Mouse (Mus musculus): ENCODE measurements at regions not wholly inside any gene's neighbourhood (a gene's known extent, or its start where the extent isn't known, plus 50 kb on each side); places are given as distances from the start of the nearest gene placed in this dataset.
A peak's percentile ranks its signal among the peaks of the same experiment; 100 is the strongest.

DNA sequence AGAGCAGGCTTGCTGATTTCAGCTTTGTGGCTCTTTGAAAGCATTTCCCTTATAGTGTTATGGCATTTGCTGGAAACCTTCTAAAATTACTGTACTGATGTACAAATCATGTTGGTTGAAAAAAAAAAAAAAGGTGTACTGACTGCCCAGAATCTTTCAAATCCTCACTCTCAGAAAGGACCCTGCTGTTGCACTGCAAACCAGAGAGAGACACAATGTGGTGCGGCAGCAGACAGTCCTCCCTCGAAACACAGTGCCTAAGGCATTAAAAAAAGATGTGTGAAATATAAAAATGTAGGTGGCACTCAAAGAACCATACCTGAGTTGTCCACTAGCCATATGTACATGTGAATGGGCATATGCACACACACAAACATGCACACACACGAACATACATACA is 128.3 kb downstream of the Actr3 start:
- no peak for DNase-seq (ENCODE audit: low spot score in 2 of 2)

DNA sequence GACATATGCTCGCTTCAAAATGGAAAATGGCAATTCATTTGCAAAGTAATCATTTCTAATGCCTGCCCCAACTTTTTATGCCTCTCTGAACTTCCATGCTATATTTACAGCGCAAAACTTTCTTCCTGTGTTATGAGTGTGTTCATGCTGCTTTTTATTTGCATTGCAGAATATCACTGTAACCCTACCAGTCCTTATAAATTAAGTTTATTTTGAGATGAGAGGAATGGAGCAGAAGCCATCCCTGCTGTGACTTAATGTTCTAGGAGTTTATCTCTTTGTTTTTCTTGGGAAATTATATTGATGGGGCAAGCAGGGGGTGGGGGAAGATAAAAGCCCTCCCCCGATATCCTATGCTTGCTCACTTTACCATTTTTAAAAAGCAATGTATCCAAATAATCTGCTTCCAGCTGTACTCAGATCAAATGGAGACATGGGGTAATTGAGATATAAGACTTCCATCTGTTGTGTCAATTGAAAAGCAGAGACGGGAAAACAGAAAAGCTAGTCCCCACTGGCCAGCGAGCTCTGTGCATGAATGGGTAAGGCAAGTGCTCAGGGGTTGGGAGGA is 136.9 kb downstream of the Actr3 start:
- DNase-seq (ENCODE audit: low spot score in 2 of 2): no peak

DNA sequence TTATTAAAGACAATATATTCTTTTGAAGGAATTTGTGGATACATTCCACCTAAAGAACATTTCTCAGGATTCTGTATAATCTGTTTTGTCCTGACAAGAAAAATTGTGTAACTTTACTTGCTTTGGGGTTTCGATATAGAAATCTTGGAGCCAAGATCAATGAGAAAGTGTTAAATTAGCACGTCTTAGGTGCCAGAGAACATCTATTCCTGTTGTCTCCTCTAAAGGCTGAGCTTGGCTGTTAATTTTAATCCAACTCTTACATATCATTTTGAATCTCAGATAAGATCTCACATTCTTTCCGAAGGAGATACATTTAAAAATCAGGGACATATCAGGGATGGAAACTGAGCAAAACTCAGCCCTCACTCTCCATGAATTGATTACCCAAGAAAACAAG is 139.9 kb downstream of the Actr3 start:
- DNase-seq (ENCODE audit: low spot score in 2 of 2): no peak

DNA sequence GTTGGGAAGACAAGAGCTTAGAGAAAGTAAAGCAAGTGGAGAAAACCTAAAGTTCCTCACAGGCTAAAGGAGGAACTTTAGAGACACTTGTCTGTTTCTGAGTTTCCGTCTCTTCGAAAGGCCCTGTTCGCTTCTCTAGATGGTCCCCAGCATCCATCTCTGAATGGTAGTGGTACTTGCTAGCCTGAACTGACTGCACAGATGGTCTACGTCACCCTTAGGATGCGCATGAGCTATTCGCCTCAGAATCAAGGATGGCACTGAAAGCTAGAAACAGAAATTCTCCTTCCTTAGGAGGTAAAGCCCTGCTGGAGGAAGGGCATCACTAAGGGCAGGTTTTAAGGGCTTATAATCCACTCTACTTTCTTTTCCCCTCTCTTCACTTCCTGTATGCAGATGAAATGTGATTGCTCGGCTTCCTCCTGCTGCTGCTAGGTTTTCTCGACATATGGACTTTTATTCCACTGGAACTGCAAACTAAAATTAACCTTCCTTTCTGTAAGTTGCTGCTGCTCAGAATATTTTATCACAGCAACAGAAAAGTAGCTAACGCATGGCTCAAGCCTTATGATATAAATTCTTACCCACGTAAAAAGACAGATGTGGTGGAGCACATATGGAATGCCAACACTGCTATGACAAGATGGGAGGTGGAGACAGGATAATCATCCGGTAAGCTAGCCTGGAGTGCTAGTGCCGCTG is 145.1 kb downstream of the Actr3 start:
- DNase-seq (ENCODE audit: low spot score in 2 of 2): no peak

DNA sequence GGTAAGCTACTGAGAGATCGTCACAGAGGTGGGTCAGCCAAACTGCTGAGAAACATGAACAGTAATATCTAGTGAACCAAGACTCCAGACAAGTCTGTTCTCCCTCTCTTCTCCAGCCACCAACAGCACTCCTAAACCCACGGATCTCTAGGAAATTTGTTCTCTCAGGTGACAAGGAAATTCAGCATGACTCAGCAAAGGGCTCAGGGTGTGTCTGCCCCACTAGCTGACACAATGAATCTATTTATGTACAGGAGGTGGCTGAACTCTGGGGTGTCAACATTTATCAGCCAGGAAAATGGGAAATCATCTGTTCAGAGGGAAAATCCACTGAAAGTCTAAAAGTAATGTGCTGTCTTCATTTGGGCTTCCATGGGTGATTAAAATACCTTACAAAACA is 149.2 kb downstream of the Actr3 start:
- DNase-seq (ENCODE audit: low spot score in 2 of 2): no peak

DNA sequence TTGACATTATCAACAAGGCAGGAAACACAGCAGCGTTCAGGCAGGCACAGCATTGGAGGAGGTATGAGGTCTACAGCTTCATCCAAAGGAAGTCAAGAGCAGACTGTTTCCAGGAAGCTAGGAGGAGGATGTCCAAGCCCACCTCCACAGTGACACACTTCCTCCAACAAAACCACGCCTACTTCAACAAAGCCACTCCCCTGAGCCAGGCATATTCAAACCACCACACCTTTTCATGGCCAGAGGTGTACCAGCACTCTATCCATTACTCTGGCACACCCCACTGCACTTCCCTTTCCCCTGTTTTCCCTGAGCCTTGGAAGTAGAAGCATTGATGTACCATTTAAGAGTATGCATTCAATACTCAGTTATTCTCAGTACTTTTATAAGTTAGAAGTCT is 150.8 kb downstream of the Actr3 start:
- DNase-seq (ENCODE audit: low spot score in 2 of 2): no peak

DNA sequence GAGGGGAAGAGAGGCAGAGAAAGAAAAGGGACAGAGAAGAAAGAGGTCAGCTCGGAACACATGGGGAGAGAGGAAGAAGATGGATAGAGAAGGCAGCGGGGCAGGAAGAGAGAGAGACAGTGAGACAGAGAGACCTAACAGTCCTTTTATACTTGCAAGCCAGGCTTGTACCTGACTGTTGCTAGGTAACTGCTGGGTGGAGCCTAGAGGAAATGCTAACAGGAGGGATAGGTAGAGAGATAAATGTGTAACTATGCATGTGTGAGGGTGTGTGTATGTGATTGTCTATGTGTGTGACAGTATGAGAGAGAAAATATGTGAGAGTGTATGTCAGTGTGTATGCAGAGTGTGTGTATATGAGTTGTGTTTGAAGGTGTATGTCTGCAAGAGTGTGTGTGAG is 161.8 kb downstream of the Actr3 start:
- DNase-seq (ENCODE audit: low spot score in 2 of 2): no peak

DNA sequence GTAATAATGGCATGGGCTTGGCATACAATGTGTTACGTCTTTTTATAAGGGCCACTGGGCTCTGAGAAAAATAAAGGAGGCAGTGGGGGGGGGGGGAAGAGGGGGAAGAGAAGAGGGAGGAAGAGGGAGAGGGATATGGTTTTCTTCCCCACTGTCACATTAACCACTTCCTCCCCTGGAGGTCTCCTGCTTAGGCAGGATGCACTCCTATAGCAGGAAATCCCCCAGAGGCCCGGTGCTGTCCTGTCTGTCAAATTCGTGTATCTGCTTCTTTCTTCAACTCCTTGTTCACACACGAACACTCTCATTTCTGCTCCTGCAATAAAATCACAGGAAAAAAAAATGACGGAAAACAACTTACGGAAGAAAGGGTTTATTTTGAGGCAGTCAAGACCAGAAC is 171.8 kb downstream of the Actr3 start:
- no peak for DNase-seq (ENCODE audit: low spot score in 2 of 2)

DNA sequence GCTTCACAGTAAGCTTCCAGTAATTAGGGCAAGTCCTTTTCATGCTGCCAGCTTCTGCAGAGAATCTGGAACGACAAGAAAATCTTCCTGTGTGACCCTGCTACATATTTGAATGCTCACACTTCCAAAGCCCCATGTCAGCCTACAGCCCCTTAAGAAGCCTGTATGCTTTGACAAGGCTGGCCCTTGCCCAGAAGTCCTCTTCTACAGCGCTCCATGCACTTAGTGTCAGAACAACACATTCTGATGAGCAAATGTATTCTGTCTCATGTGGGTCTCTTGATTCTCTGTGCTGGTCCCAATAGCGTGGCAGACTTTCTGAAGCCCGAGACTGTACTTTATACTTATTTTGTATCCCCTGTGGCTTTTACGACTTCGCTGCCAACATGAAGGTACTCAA is 172.5 kb downstream of the Actr3 start:
- DNase-seq (ENCODE audit: low spot score in 2 of 2): no peak

DNA sequence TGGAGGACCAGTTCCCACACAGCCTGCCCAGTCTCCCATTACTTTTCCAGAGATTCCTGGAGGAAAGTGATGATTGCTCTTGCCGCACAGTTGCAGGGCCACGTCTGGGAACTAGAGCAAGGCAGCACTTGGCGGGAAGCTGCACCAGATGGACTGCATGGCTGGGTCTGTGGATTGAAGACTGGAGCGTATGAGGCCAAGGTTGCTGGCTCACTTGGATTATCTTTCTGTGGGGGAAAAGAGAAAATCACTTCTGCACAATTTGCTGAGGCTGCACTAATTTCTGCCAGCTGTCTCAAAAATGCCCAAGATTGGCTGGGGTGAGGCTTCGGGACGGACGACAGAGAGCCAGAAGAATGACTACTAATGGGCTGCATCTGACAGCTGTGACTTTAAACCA is 193.2 kb downstream of the Actr3 start:
- DNase-seq (ENCODE audit: low spot score in 2 of 2): no peak

DNA sequence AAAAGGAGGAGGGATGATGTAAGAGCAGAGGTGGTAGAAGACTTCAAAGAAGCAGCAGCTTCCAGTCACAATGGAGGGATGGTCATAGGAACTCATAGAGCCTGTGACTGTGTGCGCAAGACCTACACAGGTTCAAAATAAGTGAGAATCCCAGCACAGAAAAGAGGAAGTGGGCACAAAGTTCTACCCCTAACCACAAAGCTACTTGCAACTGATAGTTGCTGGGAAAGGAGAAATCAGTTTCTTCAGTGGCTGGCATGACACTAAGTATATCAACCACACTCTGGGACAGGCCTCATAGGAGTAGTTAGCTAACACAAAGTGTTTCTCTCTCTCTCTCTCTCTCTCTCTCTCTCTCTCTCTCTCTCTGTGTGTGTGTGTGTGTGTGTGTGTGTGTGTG is 193.8 kb downstream of the Actr3 start:
- no peak for DNase-seq (ENCODE audit: low spot score in 2 of 2)

DNA sequence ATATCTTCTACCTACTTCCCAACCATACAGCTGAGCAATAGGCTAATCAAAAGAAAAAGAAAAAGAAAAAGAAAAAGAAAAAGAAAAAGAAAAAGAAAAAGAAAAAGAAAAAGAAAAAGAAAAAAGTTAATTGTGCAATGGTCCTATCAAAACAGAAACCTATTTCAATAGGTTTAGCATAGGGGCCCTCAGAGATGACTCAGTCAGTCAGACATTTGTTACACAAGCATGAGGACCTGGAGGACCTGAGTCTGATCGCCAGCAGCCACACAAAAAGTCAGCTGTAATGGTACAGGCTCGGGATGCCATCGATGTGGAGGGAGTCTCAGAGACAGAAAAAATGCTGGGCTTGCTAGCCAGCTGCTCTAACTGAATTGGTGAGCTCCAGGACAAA is 197.9 kb downstream of the Actr3 start:
- DNase-seq (ENCODE audit: low spot score in 2 of 2): no peak

DNA sequence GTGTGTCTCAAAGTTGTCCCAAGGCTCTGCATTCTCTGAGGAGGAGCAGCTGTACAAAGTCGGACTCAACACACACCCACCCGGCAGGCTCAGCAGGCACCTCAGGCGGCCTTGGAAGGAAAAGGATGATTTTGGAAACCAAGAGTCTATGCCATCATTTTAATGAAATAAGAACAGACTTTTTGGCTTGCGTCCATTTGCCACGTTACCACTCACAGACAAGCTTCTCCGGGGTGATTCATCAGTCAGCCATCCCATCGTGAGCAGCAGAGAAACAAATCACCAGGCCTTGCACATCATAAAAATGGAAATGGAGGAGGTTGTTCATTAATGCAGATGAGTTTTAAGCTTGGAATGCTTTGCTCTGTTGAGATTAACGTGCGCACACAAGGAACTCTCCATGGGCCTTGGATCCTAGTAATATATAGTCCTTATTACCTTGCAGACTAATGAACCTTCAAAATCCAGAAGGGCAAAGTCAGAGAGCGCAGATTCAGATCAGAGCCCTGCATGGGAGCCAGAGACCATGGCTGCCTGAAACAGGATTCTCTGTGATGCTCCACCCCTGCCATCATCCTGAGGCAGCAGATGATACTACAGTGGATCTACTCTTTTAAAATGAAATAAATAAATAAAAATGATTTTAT is 198.5 kb downstream of the Actr3 start:
- peak; percentile 59 to 79 for DNase-seq (ENCODE audit: low spot score in 2 of 2)

DNA sequence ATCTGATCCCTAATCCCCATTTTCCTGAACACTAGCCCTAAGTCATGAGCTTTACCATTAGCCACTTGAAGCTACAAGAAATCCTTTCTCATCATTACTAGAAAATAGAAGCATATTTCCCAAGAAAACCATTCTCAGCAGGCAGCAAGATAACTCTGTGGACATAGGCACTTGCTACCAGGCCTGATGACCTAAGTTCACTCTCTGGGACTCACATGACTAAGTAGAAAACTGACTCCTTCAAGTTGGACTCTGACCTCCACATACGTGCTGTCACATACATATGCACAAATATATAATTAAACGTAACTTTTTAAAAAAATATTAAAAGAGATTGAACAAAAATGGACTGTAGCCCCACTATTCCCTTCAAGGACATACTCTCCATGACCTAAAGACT is 200.8 kb downstream of the Actr3 start:
- DNase-seq (ENCODE audit: low spot score in 2 of 2): no peak

DNA sequence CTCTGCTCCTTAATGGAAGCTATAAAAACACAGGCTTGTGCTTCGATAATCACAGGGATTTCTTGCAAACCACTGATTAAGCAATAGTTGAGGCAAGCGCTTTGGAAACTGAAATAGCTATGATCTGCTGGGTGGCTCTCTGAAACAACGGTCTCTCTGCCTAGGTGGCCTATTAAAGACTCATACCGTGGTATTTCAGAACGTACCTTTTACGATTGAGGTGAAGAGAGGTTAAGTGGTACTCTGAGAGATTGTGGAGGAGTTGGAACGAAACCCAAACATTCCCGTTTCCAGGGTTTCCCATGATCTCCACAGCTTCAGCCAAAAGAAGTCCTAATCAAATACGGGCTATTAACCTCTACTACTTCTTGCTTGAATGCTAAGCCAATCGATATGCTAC is 212.2 kb downstream of the Actr3 start:
- no peak for DNase-seq (ENCODE audit: low spot score in 2 of 2)

DNA sequence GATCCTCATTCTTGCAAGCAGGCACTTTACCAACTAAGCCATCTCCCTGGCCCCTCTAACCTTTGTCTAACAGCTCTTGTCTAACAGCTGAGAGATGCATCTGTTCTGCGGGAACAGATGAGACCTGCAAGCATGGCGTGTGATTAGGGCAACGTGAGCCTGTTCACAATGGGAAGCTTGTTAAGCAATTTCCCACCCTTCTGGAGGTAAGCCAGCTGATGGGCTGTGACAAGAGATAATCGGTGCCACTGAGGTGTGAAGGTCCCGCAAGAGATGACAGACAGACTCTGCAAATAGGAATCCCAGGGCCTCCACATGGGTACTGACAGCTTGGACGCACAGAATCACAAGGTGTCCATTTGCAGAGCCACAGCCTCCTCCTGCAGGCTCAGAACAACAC is 219.3 kb downstream of the Actr3 start:
- no peak for DNase-seq (ENCODE audit: low spot score in 2 of 2)

DNA sequence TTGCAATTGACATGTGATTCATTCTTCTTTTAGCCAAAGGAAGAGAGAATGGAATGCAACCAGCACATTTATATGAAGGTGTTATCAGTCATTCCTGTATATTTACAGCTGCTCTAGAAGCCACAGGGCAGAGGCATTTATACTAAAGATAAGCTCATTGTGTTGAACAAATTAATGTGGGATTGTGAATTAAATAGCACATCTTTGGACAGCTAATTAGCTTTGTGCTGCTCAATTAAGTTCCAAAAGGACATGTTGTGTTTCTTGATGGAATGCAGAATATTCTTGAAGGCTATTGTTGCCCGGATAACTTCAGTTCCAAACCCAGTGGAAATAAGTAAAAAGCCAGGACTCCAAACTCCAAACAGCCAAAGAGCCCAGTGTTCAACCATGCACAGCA is 248.4 kb downstream of the Actr3 start:
- DNase-seq (ENCODE audit: low spot score in 2 of 2): no peak

DNA sequence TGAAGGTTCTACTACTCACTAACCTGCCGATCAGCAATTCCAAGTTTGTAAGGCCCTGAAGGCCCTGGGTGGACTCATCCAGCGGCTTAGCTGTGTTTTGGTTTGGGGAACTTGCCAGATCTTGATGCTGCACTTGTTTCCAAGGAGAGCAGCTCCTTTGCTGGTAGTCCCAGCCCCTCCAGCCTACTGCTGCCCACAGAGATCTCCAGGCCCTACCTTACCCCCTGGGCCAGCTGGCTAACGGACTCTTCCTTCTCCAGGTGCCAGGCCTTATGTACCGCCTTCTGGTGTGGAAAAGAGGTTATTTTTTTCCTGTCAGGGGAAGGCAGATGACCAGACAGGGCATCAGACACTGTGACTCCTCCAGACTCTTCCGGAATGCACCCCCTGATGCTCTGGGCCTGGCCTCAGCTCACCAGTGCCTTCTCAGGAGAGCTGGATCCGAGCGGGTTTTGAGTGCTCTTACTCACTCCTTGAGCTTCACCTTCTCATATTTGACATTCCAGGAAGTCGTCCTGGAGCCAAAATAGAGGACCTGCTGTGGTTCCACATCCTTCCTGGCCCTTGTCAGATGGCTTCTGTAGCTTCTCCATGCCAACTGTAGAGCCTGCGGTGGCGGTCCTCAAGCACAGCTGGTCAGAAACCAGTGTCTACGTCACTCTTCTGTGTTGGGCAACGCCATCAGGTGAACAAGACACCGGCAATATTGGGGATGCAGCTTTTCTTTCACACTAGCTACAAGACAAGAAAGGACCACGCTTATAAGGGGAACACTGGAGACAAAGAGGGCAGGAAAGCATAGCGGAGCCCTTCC is 259.2 kb downstream of the Actr3 start:
- DNase-seq (ENCODE audit: low spot score in 2 of 2): no peak

DNA sequence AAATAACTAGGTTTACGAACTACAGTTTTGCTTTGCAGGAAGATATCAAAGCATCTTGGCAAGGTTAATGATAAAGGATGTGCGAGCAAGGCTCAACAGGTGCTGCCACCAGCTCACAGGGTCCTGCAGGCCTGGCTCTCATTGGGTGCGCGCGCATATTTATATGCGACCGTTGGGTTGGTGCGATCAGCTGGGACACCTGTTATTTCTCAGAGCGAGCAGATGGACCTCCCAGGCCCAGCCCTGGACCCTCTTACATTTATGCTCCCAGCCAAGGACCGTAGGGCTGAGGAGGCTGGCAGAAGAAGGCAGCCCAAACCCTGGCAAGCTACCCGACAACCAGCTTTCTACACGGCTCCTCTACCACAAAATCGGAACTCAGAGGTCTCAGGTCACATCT is 260.8 kb downstream of the Actr3 start:
- no peak for DNase-seq (ENCODE audit: low spot score in 2 of 2)

DNA sequence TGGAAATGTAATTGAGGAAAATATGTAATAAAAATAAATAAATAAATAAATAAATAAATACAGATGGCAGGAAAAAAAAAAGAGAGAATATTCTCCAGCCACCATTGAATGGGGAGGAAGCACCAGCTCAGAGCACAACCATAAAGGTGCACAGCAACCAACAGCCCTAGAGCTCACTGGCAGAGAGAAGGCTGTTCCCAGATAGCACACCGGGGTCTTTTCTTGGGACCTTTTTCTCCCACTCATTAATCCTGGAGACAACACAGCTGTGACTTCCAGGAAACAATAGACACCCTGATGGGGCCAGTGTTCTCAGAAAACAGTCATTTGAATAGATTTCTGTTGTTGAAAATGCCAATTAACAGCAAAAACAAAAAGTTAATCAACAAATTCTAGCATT is 263.1 kb downstream of the Actr3 start:
- no peak for DNase-seq (ENCODE audit: low spot score in 2 of 2)

DNA sequence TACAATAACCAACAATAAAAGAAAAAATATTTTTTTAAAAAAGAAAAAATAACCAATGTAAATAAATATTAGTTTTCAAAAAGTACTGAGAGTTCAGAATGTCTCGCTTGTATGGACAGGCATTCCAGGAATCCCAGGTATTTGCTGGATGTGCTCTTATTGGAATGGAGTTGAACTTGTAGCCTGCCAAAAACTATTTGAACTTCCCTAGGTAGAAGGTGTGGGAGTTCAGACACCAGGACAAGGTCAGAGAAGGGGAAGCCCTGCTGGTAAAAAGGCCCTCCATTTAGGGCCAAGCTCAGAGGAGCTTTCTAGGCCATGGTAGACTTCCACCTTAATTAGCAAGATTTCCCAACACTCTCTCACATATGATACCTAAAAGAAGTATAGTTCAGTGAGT is 270.3 kb downstream of the Actr3 start:
- DNase-seq (ENCODE audit: low spot score in 2 of 2): no peak

DNA sequence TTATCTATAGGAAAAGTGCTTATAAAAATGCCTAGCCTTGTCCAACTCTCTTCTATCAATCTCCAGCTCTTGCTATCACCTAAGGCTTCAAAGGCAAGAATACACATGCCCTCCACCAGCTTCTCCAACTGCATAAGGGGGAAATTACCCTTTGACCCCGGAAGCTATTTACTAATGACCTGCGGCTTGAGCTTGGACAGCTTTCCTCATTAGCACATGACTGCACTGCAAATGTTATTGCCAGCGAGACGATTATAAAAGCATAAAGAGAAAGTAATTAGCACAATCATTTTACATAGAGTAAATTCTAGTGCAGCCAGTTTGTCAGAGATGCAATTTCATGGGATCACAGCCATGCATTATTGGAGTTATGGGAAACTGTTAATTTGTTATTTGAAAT is 277.0 kb downstream of the Actr3 start:
- no peak for DNase-seq (ENCODE audit: low spot score in 2 of 2)

DNA sequence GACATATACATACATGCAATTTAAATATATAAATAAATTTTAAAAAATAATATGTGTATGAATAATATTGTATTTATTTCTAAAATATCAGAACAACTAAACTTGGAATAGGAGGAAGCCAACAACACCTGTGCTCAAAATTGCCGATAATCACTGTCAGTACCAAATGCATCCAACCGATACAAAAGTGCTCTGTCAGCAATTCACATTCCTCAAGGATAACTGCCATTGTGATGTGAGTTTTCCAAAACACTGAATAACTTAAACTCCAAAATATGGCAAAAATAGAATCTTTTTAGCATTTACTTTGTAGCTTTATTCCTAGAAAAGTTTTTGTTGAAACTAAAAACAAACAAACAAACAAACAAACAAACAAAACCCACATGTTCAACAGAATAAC is 279.4 kb downstream of the Actr3 start:
- no peak for DNase-seq (ENCODE audit: low spot score in 2 of 2)
